Mouse (Mus musculus): Measurements from ENCODE around the gene Gm10318.

Gm10318 gene

DNA sequence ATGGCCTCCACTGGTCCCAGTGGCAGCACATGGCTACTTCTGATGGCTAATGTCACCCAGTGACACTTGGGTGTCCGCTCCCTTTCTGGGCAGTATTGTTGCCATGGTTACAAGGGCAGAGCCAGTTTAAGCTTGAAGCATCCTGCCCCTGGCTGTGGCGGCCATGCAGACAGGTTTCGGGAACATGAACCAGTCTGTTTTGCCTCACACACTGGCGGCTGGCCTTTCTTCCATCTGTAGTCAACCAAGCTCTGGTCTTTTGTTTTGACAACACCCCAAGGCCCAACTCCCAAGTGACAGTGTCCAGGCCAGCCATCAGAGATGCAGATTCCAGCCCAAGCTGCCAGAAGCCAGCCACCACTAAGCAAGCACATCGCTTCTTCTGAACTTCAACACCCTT is 42.9 kb downstream of the Gm10318 start:
- DNase-seq (ENCODE audit: low spot score) = no peak

DNA sequence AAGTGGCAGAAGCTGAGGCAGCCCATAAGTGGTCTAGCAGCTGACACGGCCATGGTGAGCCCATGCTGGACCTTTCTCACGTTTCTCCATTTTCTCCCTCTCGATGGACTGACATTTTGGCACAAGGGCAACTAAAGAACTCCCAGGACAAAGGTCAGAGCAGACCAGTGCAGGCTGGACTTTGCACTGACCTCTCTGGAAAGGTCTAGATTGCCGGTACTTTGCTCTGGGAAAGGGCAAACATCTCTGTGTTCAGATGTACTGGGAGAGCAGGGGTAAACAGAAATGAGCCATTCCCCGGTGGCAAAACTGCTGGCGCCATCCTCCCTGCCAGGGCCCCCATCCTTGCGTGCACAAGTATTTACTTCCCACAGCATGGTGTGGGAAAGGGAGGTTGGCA is 47.5 kb downstream of the Gm10318 start:
- peak; percentile 48 for DNase-seq (ENCODE audit: low spot score)

DNA sequence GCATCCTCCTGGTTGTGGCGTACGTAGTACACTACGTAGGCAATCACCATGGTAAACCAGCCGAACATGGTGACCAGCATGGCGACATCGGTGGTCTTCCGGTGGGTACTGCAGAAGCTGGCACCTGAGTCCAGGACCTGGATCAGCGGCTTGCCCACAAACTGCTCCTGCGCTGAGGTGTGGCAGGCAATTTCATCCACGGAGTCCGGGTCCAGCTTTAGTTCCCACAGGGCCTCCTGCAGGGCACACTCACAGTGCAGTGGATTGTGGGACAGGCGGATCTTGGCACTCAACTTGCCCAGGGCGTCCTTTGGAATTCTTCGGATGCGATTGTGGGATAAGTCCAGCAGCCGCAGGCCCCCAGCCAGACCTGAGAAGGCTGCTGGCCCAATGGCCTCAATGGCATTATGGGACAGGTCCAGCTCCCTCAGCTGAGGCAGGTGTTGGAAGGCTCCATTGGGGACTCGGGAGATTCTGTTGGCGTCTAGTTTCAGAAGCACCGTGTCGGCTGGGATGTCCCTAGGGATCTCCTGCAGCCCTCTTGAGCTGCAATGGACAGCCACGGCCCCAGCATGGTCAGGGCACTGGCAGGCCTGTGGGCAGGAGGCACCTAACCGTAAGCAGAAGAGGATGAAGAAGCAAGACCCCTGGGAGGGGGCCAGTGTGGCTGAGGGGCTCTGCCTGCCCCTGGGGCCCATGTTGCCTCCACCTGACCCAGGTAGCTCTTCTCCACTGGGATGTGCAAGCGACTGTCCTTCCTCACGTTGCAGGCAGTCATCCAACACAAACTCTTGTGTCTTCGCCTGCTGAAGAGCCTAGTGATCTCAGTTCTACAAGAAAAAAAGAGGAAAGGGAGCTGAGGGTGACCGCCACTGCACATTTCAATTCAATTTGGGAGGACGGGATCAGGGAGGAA is 48.5 kb downstream of the Gm10318 start:
- DNase-seq (ENCODE audit: low spot score) = no peak

DNA sequence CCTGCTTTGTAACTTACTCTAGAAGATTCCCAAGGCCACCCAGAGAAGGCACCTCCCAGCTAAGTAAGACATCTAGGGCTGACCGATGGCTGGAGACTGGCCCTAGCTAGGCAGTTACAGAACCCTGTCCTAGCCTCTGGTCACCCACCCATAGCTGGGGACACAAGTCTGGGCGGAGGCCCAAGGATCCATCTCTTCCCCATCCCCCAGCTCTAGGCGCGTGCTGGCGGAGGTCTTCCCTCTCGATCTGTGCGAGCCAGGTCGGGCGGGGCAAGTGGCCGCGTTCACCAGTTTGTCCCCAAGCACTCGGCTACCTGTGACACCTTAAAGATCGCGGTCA is 49.2 kb downstream of the Gm10318 start:
- DNase-seq (ENCODE audit: low spot score) = no peak

DNA sequence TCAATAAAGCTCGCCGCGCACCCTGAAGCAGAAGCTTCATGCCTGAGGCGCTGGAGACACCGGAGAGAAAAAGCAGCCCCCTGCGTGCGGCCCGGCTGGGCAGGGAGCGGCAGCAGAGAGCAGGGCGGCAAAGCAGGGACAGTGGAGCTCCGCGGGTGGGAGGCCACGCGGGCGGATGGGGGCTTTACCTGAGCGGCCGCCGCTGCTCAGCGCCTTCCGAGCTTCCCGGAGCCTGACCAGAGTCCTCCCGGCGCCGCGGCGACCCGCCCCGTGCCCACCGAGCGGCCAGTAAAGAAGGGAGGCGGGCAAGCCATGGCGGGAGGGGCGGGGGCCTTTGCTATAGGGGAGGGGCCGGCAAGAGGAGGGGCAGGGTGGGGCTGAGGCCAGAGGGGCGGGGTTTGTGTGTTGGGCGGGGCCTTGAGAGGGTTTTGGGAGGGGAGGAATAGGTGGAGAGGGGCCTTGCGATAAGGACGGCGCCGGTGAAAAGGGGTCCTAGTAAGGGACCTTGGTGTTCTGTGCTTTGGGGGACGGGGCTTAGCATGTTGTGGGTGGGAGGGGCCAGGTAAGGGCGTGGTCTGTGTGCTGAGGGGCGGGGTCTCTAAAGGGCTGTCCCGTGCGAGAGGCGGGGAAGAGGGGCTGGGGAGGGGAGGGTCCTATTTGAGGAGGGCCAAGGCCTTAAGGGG is 49.7 kb downstream of the Gm10318 start, which contains the start of gene Lrrc3:
Gene Lrrc3, minus strand, starts transcription at position 326 of the 683 bp plus-strand sequence.
- DNase-seq (ENCODE audit: low spot score) = peak; percentile 93

DNA sequence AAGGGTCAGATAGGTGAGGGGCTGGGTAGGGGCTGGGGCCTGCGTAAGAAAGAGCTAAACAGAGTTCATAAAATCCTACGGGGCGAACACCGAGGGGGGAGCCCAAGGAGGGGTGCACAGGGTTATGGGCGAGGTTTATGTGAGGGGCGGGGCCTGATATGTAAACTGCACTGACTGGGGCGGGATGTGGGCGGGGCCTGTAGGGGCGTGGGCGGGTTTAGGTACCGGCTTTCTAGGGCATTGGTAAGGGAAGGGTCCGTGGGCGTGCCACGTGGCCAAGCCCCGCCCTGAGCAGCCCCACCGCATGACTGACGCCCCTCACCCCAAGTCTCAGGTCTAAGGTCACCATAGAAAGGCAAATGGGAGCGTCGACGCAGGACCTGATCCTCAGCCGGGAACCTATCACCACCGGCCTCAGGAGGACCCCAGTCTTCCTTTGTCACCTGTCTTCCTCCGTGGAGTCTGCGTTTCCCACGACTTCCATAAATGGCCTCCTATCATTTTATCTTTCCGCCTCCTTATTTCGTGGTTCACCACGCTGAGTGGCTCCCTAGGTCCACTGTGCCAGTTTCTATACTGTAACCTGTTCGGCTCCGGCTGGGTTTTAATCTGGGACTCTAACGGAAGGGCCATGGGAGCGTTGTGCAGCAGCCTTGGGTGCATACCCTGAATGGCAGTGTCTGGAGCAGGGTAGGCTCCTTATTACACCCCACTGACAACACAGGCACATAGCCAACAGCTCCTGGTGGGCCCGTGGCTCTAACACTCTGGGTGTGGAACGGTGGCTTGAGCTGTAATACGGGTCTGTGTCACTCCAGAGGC is 50.4 kb downstream of the Gm10318 start:
- DNase-seq (ENCODE audit: low spot score) = peak; percentile 91

Data from yolk sac, embryonic 10.5 days (tissue).